Mouse (Mus musculus): Measurements from ENCODE around the gene Dock6.

- TF ChIP-seq ZKSCAN1 (IDR thresholded peaks at IDR 0.05; ENCODE audit: low read depth, low read length) (no peak), TAL1 (IDR thresholded peaks at IDR 0.05; ENCODE audit: low read length) (no peak), EP300 (IDR thresholded peaks at IDR 0.05; ENCODE audit: low read depth in 1 of 2, low read length in 2 of 2) (no peak), SIN3A (IDR thresholded peaks at IDR 0.05; ENCODE audit: low read length) (no peak), POLR2A (IDR thresholded peaks at IDR 0.05; ENCODE audit: control insufficient read depth in 1 of 2, insufficient read depth in 1 of 2, low read depth in 1 of 2, low read length in 2 of 2, poor library complexity in 1 of 2) (no peak; a peak in 1 of 4 replicates), MAFK (IDR thresholded peaks at IDR 0.05; ENCODE audit: borderline replicate concordance, low read depth, low read length) (no peak), CTCF (IDR thresholded peaks at IDR 0.05 in 2 of 3, conservative IDR thresholded peaks at IDR 0.05 in 1 of 3; ENCODE audit: control insufficient read depth in 1 of 3, insufficient read depth in 1 of 3, low read depth in 2 of 3, low read length in 3 of 3, poor library complexity in 1 of 3, severe bottlenecking in 1 of 3) (no peak), TBP (IDR thresholded peaks at IDR 0.05; ENCODE audit: low read depth, low read length) (no peak), MXI1 (IDR thresholded peaks at IDR 0.05; ENCODE audit: low read depth, low read length) (no peak), RCOR1 (IDR thresholded peaks at IDR 0.05; ENCODE audit: low read depth, low read length) (no peak), KAT2A (conservative IDR thresholded peaks at IDR 0.05; ENCODE audit: low read depth, low read length) (no peak), ZC3H11A (IDR thresholded peaks at IDR 0.05; ENCODE audit: low read depth, low read length) (no peak)
Measured at GRCm38 (mm10) chr9:21754516-21755321, 97.7 kb downstream of the Dock6 start.
